Mouse (Mus musculus): Measurements from ENCODE around the gene Ubr4. TPM values are rescaled to one million over a fixed set of nuclear protein-coding genes. Genes with fewer than 3 reads are reported as not detected.

Gene Ubr4
- total and polyA plus RNA-seq, 2 experiments from 2014 or later = 59.1 to 106 TPM

DNA sequence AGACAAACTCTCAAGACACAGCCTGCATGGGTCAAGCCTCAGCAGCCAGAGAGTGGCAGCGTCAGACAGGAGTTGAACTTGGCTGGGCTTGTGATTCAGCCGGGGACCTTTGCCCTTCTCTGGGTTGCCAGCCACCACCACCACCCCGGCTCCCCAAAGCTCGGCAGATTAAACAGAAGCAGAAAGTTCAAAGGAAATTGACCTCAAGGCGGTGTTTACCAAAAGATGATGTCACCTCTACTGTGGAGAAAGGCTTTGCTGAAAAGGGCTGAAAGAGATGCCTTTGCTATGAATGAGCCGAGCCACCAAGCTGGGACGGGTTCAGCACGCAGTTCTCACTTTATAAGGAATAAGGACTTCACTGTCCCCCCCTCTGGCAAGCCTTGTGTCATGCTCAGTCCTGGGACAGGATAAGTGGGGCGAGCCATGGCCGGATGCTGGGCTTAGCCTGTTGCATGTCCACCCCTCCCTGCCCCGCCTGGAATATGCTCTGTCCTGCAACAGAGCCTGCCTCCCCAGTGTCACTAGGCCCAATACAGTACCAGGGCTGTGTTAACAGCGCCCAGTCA lies 182.8 kb downstream of the Ubr4 start:
- no peaks in the 10 kb centered on the region for H3K9me3 ChIP-seq (ENCODE audit: low read length)
- no peaks in the 10 kb centered on the region for H3K36me3 ChIP-seq (ENCODE audit: insufficient read depth)
- no peak overlapping the region for H3K4me3 ChIP-seq (ENCODE audit: low read depth, low read length)
- no peak for TF ChIP-seq CTCF (IDR thresholded peaks at IDR 0.05; ENCODE audit: low read depth)
- no peak overlapping the region for H3K27ac ChIP-seq (ENCODE audit: low read depth, low read length)
- DNase-seq (no peak), ATAC-seq (peak; percentile 65)
- no peak overlapping the region for H3K9ac ChIP-seq
- H3K27me3 ChIP-seq (ENCODE audit: insufficient read depth, low read length) = no peaks in the 10 kb centered on the region
- 20% methylated on average over 12 of the region's 12 CpGs for WGBS
- no peak overlapping the region for H3K4me2 ChIP-seq (ENCODE audit: low read depth)
- no peaks in the 10 kb centered on the region for H3K4me1 ChIP-seq (ENCODE audit: insufficient read depth)

DNA sequence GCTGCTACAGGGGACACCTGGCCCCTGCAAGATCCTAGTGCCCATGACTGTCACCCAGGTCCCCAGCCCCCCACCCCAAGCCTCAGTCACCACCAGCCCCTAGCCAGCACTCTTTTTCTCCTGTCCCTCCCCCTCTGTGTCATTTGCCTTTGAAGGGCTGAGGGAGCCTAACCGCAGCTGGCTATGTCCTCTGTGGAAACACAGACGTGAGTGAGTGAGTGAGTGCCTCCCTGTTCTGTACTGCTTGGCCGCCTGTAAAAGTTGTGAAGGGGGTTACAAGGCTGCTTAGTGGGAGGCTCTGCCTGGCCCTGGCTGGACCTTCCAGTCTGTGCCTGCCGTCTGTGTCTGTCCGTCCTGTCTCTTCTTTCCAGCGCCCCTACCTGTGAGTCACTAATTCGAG lies 183.3 kb downstream of the Ubr4 start:
- Histone ChIP-seq H3K27me3 (ENCODE audit: insufficient read depth, low read length) (no peaks in the 10 kb centered on the region), H3K4me1 (ENCODE audit: insufficient read depth) (no peaks in the 10 kb centered on the region), H3K9ac (no peak overlapping the region), H3K4me2 (ENCODE audit: low read depth) (no peak overlapping the region), H3K4me3 (ENCODE audit: low read depth, low read length) (no peak overlapping the region), H3K9me3 (ENCODE audit: low read length) (no peaks in the 10 kb centered on the region), H3K36me3 (ENCODE audit: insufficient read depth) (no peaks in the 10 kb centered on the region), H3K27ac (ENCODE audit: low read depth, low read length) (no peak overlapping the region)
- 59% methylated on average over 7 of the region's 7 CpGs for WGBS
- no peak for TF ChIP-seq CTCF (IDR thresholded peaks at IDR 0.05; ENCODE audit: low read depth)
- DNase-seq (no peak), ATAC-seq (peak; percentile 32; the same call in 1 of the 2 replicates)

GRCm38 (mm10) chr4:139536706-139537105 lies 184.3 kb downstream of the Ubr4 start:
- H3K27me3 ChIP-seq (ENCODE audit: insufficient read depth, low read length) = no peaks in the 10 kb centered on the region
- WGBS = 56% methylated on average over 9 of the region's 9 CpGs
- no peaks in the 10 kb centered on the region for H3K4me1 ChIP-seq (ENCODE audit: insufficient read depth)
- H3K4me3 ChIP-seq (ENCODE audit: low read depth, low read length) = no peak overlapping the region
- TF ChIP-seq CTCF (IDR thresholded peaks at IDR 0.05; ENCODE audit: low read depth) = no peak
- no peak overlapping the region for H3K9ac ChIP-seq
- no peaks in the 10 kb centered on the region for H3K36me3 ChIP-seq (ENCODE audit: insufficient read depth)
- H3K27ac ChIP-seq (ENCODE audit: low read depth, low read length) = no peak overlapping the region
- no peak; the same call in 1 of the 2 replicates for ATAC-seq
- no peak overlapping the region for H3K4me2 ChIP-seq (ENCODE audit: low read depth)
- H3K9me3 ChIP-seq (ENCODE audit: low read length) = no peaks in the 10 kb centered on the region
- DNase-seq = peak; percentile 42

Small RNA genes lying within 50 kb of the gene (microRNA-seq; reads per million reads assigned to microRNA genes)
- gene Gm24245 (0.12 to 0.39 reads per million in 2 experiments), gene Gm25732 (0 to 0.12 reads per million in 2 experiments)

Other genes starting within 250 kb of the Ubr4 start
- gene Minos1, start 221.5 kb upstream of the Ubr4 start, total RNA-seq (2014; rRNA removed) = 17.9 and 19.9 TPM in 2 replicates
- gene Minos1, start 221.5 kb upstream of the Ubr4 start, polyA plus RNA-seq (2015; fragmentation: Nextera tagmentation; extraction: Ambion mirVana) = 412 and 532 TPM in 2 replicates
- gene Capzb, start 159.7 kb upstream of the Ubr4 start, total RNA-seq (2014; rRNA removed) = 98.3 and 113 TPM in 2 replicates
- 315 and 325 TPM in 2 replicates for gene Capzb, start 159.7 kb upstream of the Ubr4 start, polyA plus RNA-seq (2015; fragmentation: Nextera tagmentation; extraction: Ambion mirVana)
- 14.2 and 15.3 TPM in 2 replicates for gene Pqlc2, start 41.9 kb upstream of the Ubr4 start, total RNA-seq (2014; rRNA removed)
- gene Pqlc2, start 41.9 kb upstream of the Ubr4 start, polyA plus RNA-seq (2015; fragmentation: Nextera tagmentation; extraction: Ambion mirVana) = 10.0 and 12.1 TPM in 2 replicates
- gene Akr7a5, start 41.9 kb upstream of the Ubr4 start, total RNA-seq (2014; rRNA removed) = 41.1 and 49.7 TPM in 2 replicates
- gene Akr7a5, start 41.9 kb upstream of the Ubr4 start, polyA plus RNA-seq (2015; fragmentation: Nextera tagmentation; extraction: Ambion mirVana) = 58.1 and 60.6 TPM in 2 replicates
- gene Mrto4, start within 50 bp of the Ubr4 start, total RNA-seq (2014; rRNA removed) = 53.7 and 69.6 TPM in 2 replicates
- gene Mrto4, start within 50 bp of the Ubr4 start, polyA plus RNA-seq (2015; fragmentation: Nextera tagmentation; extraction: Ambion mirVana) = 75.5 and 80.7 TPM in 2 replicates
- gene Emc1, start within 50 bp of the Ubr4 start, total RNA-seq (2014; rRNA removed) = 46.2 and 65.8 TPM in 2 replicates
- gene Emc1, start within 50 bp of the Ubr4 start, polyA plus RNA-seq (2015; fragmentation: Nextera tagmentation; extraction: Ambion mirVana) = 33.2 and 41.4 TPM in 2 replicates
- gene Iffo2, start 177.9 kb downstream of the Ubr4 start, total RNA-seq (2014; rRNA removed) = 13.8 and 15.8 TPM in 2 replicates
- gene Iffo2, start 177.9 kb downstream of the Ubr4 start, polyA plus RNA-seq (2015; fragmentation: Nextera tagmentation; extraction: Ambion mirVana) = 3.5 and 5.3 TPM in 2 replicates